Mouse (Mus musculus) retina, postnatal 1 day (tissue): ENCODE results near the gene Slc37a4.
"Not testable (repeated sequence)": the region's sequence is repeated elsewhere in the genome, so short reads cannot be mapped to it uniquely, and the experiment has no call there.

Source experiments
- DNase-seq: peaks from one replicate; pipeline ENCODE4 v3.0.0-alpha.2; 2012

Slc37a4 gene

GRCm38 (mm10) chr9:44399114-44399794, 2.6 kb downstream of the Slc37a4 start:
- no peak for DNase-seq

- DNase-seq, result no peak
These were observed 3.1 kb downstream of the Slc37a4 start for GRCm38 (mm10) chr9:44399795-44400114.

GRCm38 (mm10) chr9:44401081-44401480, 4.4 kb downstream of the Slc37a4 start:
- no peak for DNase-seq

- no peak for DNase-seq
These were observed 8.4 kb downstream of the Slc37a4 start for GRCm38 (mm10) chr9:44405011-44405410.

- peak; percentile 98 for DNase-seq
These were observed 10.5 kb downstream of the Slc37a4 start, which contains the start of the genes Rps25 and Trappc4 for GRCm38 (mm10) chr9:44406906-44407751. Gene Rps25, plus strand, starts transcription at chr9:44407139. Gene Trappc4, minus strand, starts transcription at chr9:44407600.

GRCm38 (mm10) chr9:44407752-44408097, 11.1 kb downstream of the Slc37a4 start:
- DNase-seq, result no peak

- DNase-seq, result not testable (repeated sequence)
These were observed 12.0 kb downstream of the Slc37a4 start for GRCm38 (mm10) chr9:44408693-44409092.

- no peak for DNase-seq
These were observed 14.1 kb downstream of the Slc37a4 start for GRCm38 (mm10) chr9:44410647-44411336.

- DNase-seq, result no peak
These were observed 15.0 kb downstream of the Slc37a4 start for GRCm38 (mm10) chr9:44411601-44412130.

- no peak for DNase-seq
These were observed 15.7 kb downstream of the Slc37a4 start for GRCm38 (mm10) chr9:44412306-44412705.

- DNase-seq, result no peak
These were observed 16.1 kb downstream of the Slc37a4 start for GRCm38 (mm10) chr9:44412781-44413180.

GRCm38 (mm10) chr9:44417156-44417891, 20.7 kb downstream of the Slc37a4 start:
- no peak for DNase-seq

GRCm38 (mm10) chr9:44417892-44418363, 21.3 kb downstream of the Slc37a4 start:
- peak; percentile 96 for DNase-seq

GRCm38 (mm10) chr9:44418519-44419385, 22.1 kb downstream of the Slc37a4 start, which contains the start of gene Ccdc84:
Gene Ccdc84, minus strand, starts transcription at chr9:44418569.
- DNase-seq, result peak; percentile 44

- DNase-seq, result not testable (repeated sequence)
These were observed 23.1 kb downstream of the Slc37a4 start for GRCm38 (mm10) chr9:44419730-44420129.

GRCm38 (mm10) chr9:44420280-44420898, 23.7 kb downstream of the Slc37a4 start:
- DNase-seq, result no peak

GRCm38 (mm10) chr9:44423576-44423975, 26.9 kb downstream of the Slc37a4 start:
- no peak for DNase-seq

- DNase-seq, result no peak
These were observed 36.0 kb downstream of the Slc37a4 start for GRCm38 (mm10) chr9:44432577-44433185.

- DNase-seq, result no peak
These were observed 39.1 kb downstream of the Slc37a4 start for GRCm38 (mm10) chr9:44435747-44436146.

GRCm38 (mm10) chr9:44440961-44441360, 44.3 kb downstream of the Slc37a4 start, which contains the start of gene Foxr1:
Gene Foxr1, minus strand, starts transcription at chr9:44441136.
- DNase-seq, result no peak
